31 mouse cellular contexts compared by ENCODE assay signal in the genomic region with DNA sequence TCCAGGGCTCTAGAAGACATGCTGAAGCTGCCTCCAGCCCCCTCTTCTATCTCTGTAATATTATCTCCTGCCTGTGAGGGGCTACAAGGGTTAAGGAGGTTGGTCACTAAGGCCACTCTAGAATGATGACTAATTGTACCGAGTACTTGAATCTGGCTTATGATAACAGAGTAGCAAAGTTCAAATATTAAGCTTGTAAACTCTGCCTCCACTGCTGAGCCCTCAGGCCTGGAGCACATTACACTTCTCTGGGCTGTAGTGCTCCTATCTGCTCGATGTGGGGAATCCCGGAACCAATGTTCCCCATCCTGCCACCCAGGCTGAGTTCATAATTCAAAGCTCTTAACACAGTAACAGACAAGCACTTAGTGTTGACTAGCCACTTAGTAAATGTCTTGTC.
"Had no signal": no experiment of that assay in that cellular context is flagged by ENCODE, and none has a peak within 500 bp of the region (broad histone marks: within the 10 kb centered on the region; RNA-seq: fewer than 3 reads in every experiment).

No protein-coding gene starts in this region.

- H3K4me1 ChIP-seq: liver, embryonic 12.5 days; liver, embryonic 13.5 days; liver, embryonic 15.5 days; megakaryocyte, embryonic 14.5 days had no signal

- H3K9ac ChIP-seq: limb, embryonic 12.5 days; limb, embryonic 13.5 days; limb, embryonic 15.5 days; liver, embryonic 12.5 days; liver, embryonic 13.5 days; liver, embryonic 14.5 days; liver, embryonic 15.5 days; liver, postnatal 0 days; lung, embryonic 14.5 days; lung, embryonic 15.5 days; midbrain, embryonic 12.5 days; midbrain, embryonic 13.5 days; midbrain, embryonic 15.5 days had no signal

- H3K36me3 ChIP-seq: limb, embryonic 10.5 days; limb, embryonic 12.5 days; limb, embryonic 13.5 days; limb, embryonic 15.5 days; liver, embryonic 12.5 days; liver, embryonic 13.5 days; liver, embryonic 15.5 days; lung, embryonic 15.5 days; midbrain, embryonic 10.5 days; midbrain, embryonic 12.5 days; midbrain, embryonic 13.5 days; midbrain, embryonic 15.5 days had no signal

- H3K27me3 ChIP-seq: limb, embryonic 12.5 days; limb, embryonic 13.5 days; limb, embryonic 15.5 days; liver, embryonic 12.5 days; liver, embryonic 13.5 days; liver, embryonic 15.5 days; lung, embryonic 15.5 days; megakaryocyte, embryonic 14.5 days had no signal

- H3K4me3 ChIP-seq: limb, embryonic 10.5 days; limb, embryonic 12.5 days; limb, embryonic 13.5 days; limb, embryonic 15.5 days; liver, embryonic 12.5 days; liver, embryonic 13.5 days; liver, embryonic 15.5 days; lung, embryonic 15.5 days; megakaryocyte, embryonic 14.5 days; midbrain, embryonic 10.5 days; midbrain, embryonic 12.5 days; midbrain, embryonic 13.5 days; midbrain, embryonic 15.5 days; myocyte had no signal

- DNase-seq: left cerebral cortex, postnatal 4 days; liver; liver, embryonic 13.5 days; liver, postnatal 0 days; lung, adult 18-20 months; lung, adult 2 months; lung, embryonic 14.5 days; lung, postnatal 10 days; lung, postnatal 14 days; lung, postnatal 36 days; lung, postnatal 4 days; midbrain, embryonic 14.5 days had no signal

- H3K27ac ChIP-seq: limb, embryonic 10.5 days; limb, embryonic 12.5 days; limb, embryonic 13.5 days; limb, embryonic 15.5 days; liver, embryonic 12.5 days; liver, embryonic 13.5 days; liver, embryonic 14.5 days; liver, embryonic 15.5 days; lung, embryonic 15.5 days; macrophage; midbrain, embryonic 10.5 days; midbrain, embryonic 12.5 days; midbrain, embryonic 13.5 days; midbrain, embryonic 15.5 days had no signal

- H3K4me2 ChIP-seq: limb, embryonic 12.5 days; limb, embryonic 13.5 days; limb, embryonic 15.5 days; liver, embryonic 11.5 days; liver, embryonic 12.5 days; liver, embryonic 13.5 days; liver, embryonic 15.5 days; lung, embryonic 14.5 days; lung, embryonic 15.5 days; midbrain, embryonic 11.5 days; midbrain, embryonic 12.5 days; midbrain, embryonic 13.5 days; midbrain, embryonic 15.5 days had no signal

- ATAC-seq: liver, embryonic 12.5 days; liver, postnatal 0 days; lung, postnatal 0 days; midbrain, embryonic 13.5 days; midbrain, embryonic 15.5 days; midbrain, embryonic 16.5 days had no signal

- H3K9me3 ChIP-seq: limb, embryonic 10.5 days; limb, embryonic 12.5 days; limb, embryonic 13.5 days; limb, embryonic 15.5 days; liver, embryonic 12.5 days; liver, embryonic 13.5 days; liver, embryonic 15.5 days; lung, embryonic 15.5 days; megakaryocyte, embryonic 14.5 days; midbrain, embryonic 10.5 days; midbrain, embryonic 12.5 days; midbrain, embryonic 13.5 days; midbrain, embryonic 15.5 days had no signal
